Mouse (Mus musculus) stomach, embryonic 14.5 days (tissue): ENCODE data around the gene Smcp. TPM values are rescaled to one million over a fixed set of nuclear protein-coding genes. Genes with fewer than 3 reads are reported as not detected.
A peak's percentile ranks its signal among the peaks of the same experiment; 100 is the strongest.

Experiments
- ATAC-seq: fragments of 200-750 bp; cut with Nextera tagmentation; 2 replicates; pipeline ENCODE4 v1.8.0; 2017; ENCODE audit warnings: low read depth, moderate TSS enrichment; ENCODE audit not compliant: insufficient number of reproducible peaks, insufficient read depth, low FRiP score
- H3K27ac ChIP-seq: fragments of 300-500 bp; sonication (generic); 2 replicates; pipeline ENCODE4 v1.5.1; 2014; ENCODE audit warnings: mild to moderate bottlenecking, low read length, moderate library complexity, mixed read lengths
- H3K27me3 ChIP-seq: fragments of 300-500 bp; sonication (generic); 2 replicates; pipeline ENCODE4 v1.6.1; 2014; ENCODE audit warnings: low read length, control low read depth, mixed read lengths; ENCODE audit not compliant: control insufficient read depth, insufficient read depth
- H3K36me3 ChIP-seq: fragments of 300-500 bp; sonication (generic); 2 replicates; pipeline ENCODE4 v1.6.1; 2014; ENCODE audit warnings: mild to moderate bottlenecking, control low read depth, low read length, moderate library complexity, mixed read lengths; ENCODE audit not compliant: control insufficient read depth, insufficient read depth
- H3K4me1 ChIP-seq: fragments of 300-500 bp; sonication (generic); 2 replicates; pipeline ENCODE4 v1.6.1; 2014; ENCODE audit warnings: low read length, control low read depth, mixed read lengths; ENCODE audit not compliant: control insufficient read depth, insufficient read depth
- H3K4me2 ChIP-seq: fragments of 300-500 bp; sonication (generic); replicated peaks from 2 replicates; pipeline ENCODE4 v1.6.1; 2014; ENCODE audit warnings: low read depth, low read length, control low read depth
- H3K4me3 ChIP-seq: fragments of 300-500 bp; sonication (generic); 2 replicates; pipeline ENCODE4 v1.5.1; 2014; ENCODE audit warnings: low read depth, low read length, control low read depth
- H3K9ac ChIP-seq: fragments of 300-500 bp; sonication (generic); replicated peaks from 2 replicates; pipeline ENCODE4 v1.6.1; 2014; ENCODE audit warnings: low read depth, mild to moderate bottlenecking, control low read depth, low read length, moderate library complexity, mixed read lengths
- H3K9me3 ChIP-seq: fragments of 300-500 bp; sonication (generic); 2 replicates; pipeline ENCODE4 v1.6.1; 2016; ENCODE audit warnings: low read depth, low read length, control low read depth; ENCODE audit not compliant: control insufficient read depth
- WGBS: fragments of 180-500 bp; shearing (Covaris S2); extraction: QIAGEN DNeasy Blood & Tissue Kit; methylation state at CpG from one replicate; pipeline ENCODE4 v1.1.7; 2014; 5-methylcytosine and 5-hydroxymethylcytosine counted together
- polyA plus RNA-seq: library from polyadenylated mRNA; unstranded; fragments of >200 nt; fragmentation: Nextera tagmentation; extraction: Ambion mirVana; gene quantifications from 2 replicates; pipeline ENCODE4 v1.2.1, GENCODE M21; 2014

Smcp gene
- polyA plus RNA-seq, 1 experiment from 2014 or later: not detected

- no peak overlapping the region for H3K27ac ChIP-seq
- H3K4me1 ChIP-seq: no peaks in the 10 kb centered on the region
- no peak overlapping the region for H3K9ac ChIP-seq
- no peaks in the 10 kb centered on the region for H3K36me3 ChIP-seq
- H3K9me3 ChIP-seq: peaks cover 4% of the 10 kb centered on the region; the same call in 1 of the 2 replicates
- ATAC-seq: no peak
- no peak overlapping the region for H3K4me3 ChIP-seq
- no peak overlapping the region for H3K4me2 ChIP-seq
- H3K27me3 ChIP-seq: no peaks in the 10 kb centered on the region
Observed at GRCm38 (mm10) chr3:92599973-92600372, 11.2 kb upstream of the Smcp start.

GRCm38 (mm10) chr3:92598429-92598828 lies 9.6 kb upstream of the Smcp start:
- Histone ChIP-seq H3K9me3 (peaks cover 4% of the 10 kb centered on the region; the same call in 1 of the 2 replicates), H3K4me1 (no peaks in the 10 kb centered on the region), H3K4me2 (no peak overlapping the region), H3K27me3 (no peaks in the 10 kb centered on the region), H3K36me3 (no peaks in the 10 kb centered on the region), H3K9ac (no peak overlapping the region), H3K4me3 (no peak overlapping the region), H3K27ac (no peak overlapping the region)
- ATAC-seq: no peak
- 81% methylated on average over 2 of the region's 2 CpGs for WGBS

GRCm38 (mm10) chr3:92587190-92587589 lies 1.6 kb downstream of the Smcp start:
- WGBS: 71% methylated on average over 3 of the region's 3 CpGs
- Histone ChIP-seq H3K36me3 (no peaks in the 10 kb centered on the region), H3K27me3 (no peaks in the 10 kb centered on the region), H3K9ac (no peak overlapping the region), H3K27ac (no peak overlapping the region), H3K4me3 (no peak overlapping the region), H3K4me1 (no peaks in the 10 kb centered on the region), H3K9me3 (no peaks in the 10 kb centered on the region), H3K4me2 (no peak overlapping the region)
- ATAC-seq: no peak

- Histone ChIP-seq H3K4me1 (no peaks in the 10 kb centered on the region), H3K4me3 (no peak overlapping the region), H3K4me2 (no peak overlapping the region), H3K9ac (no peak overlapping the region), H3K9me3 (no peaks in the 10 kb centered on the region), H3K36me3 (no peaks in the 10 kb centered on the region), H3K27me3 (no peaks in the 10 kb centered on the region), H3K27ac (no peak overlapping the region)
- 50% methylated on average over 1 of the region's 1 CpGs for WGBS
- ATAC-seq: no peak
Observed at GRCm38 (mm10) chr3:92585055-92585454, 3.7 kb downstream of the Smcp start.

- H3K36me3 ChIP-seq: no peaks in the 10 kb centered on the region
- no peaks in the 10 kb centered on the region for H3K4me1 ChIP-seq
- 38% methylated on average over 3 of the region's 3 CpGs for WGBS
- H3K9me3 ChIP-seq: no peaks in the 10 kb centered on the region
- no peak overlapping the region for H3K9ac ChIP-seq
- H3K27ac ChIP-seq: no peak overlapping the region
- H3K4me3 ChIP-seq: no peak overlapping the region
- no peak overlapping the region for H3K4me2 ChIP-seq
- H3K27me3 ChIP-seq: no peaks in the 10 kb centered on the region
- ATAC-seq: no peak
Observed at GRCm38 (mm10) chr3:92583164-92583826, 5.5 kb downstream of the Smcp start.

GRCm38 (mm10) chr3:92579508-92579907 lies 9.3 kb downstream of the Smcp start:
- ATAC-seq: 0 out of 2 replicates have a peak, but pooled peaks have one; percentile 49
- Histone ChIP-seq H3K27me3 (no peaks in the 10 kb centered on the region), H3K4me3 (no peak overlapping the region), H3K4me1 (no peaks in the 10 kb centered on the region), H3K27ac (no peak overlapping the region; the same call in 1 of the 2 replicates), H3K9me3 (no peaks in the 10 kb centered on the region), H3K36me3 (no peaks in the 10 kb centered on the region), H3K9ac (no peak overlapping the region), H3K4me2 (no peak overlapping the region)
- WGBS: 68% methylated on average over 1 of the region's 1 CpGs

GRCm38 (mm10) chr3:92578652-92579413 lies 10.0 kb downstream of the Smcp start:
- H3K9ac ChIP-seq: no peak overlapping the region
- H3K27ac ChIP-seq: no peak overlapping the region; the same call in 1 of the 2 replicates
- H3K27me3 ChIP-seq: no peaks in the 10 kb centered on the region
- no peak overlapping the region for H3K4me2 ChIP-seq
- ATAC-seq: no peak
- no peak overlapping the region for H3K4me3 ChIP-seq
- H3K4me1 ChIP-seq: no peaks in the 10 kb centered on the region
- H3K36me3 ChIP-seq: no peaks in the 10 kb centered on the region
- no peaks in the 10 kb centered on the region for H3K9me3 ChIP-seq
- WGBS: 46% methylated on average over 4 of the region's 4 CpGs

GRCm38 (mm10) chr3:92573449-92574041 lies 15.3 kb downstream of the Smcp start, which contains the start of gene Ivl:
Ivl (minus strand) TSS chr3:92573735.
- H3K27me3 ChIP-seq: no peaks in the 10 kb centered on the region
- H3K4me1 ChIP-seq: no peaks in the 10 kb centered on the region
- no peak within 1 kb of the TSS for H3K9ac ChIP-seq
- H3K9me3 ChIP-seq: no peaks in the 10 kb centered on the region
- no peak within 1 kb of the TSS for H3K4me3 ChIP-seq
- H3K36me3 ChIP-seq: no peaks in the 10 kb centered on the region
- ATAC-seq: no peak
- H3K4me2 ChIP-seq: no peak within 1 kb of the TSS
- 83% methylated on average over 1 of the region's 1 CpGs for WGBS
- no peak within 1 kb of the TSS for H3K27ac ChIP-seq
